Mouse (Mus musculus) C2C12 (cell line): ENCODE measurements around the gene Pole3. TPM values are rescaled to one million over a fixed set of nuclear protein-coding genes. Genes with fewer than 3 reads are reported as not detected.

Source experiments
- H3K27me3 ChIP-seq: one replicate; pipeline ENCODE4 v1.6.1; 2011; ENCODE audit not compliant: control insufficient read depth, insufficient read depth, insufficient read length
- H3K36me3 ChIP-seq: one replicate; pipeline ENCODE4 v1.6.1; 2011; ENCODE audit not compliant: control insufficient read depth, insufficient read depth
- H3K4me3 ChIP-seq: one replicate; pipeline ENCODE4 v1.5.1; 2011; ENCODE audit warnings: mild to moderate bottlenecking, control low read depth; ENCODE audit not compliant: poor library complexity, insufficient read depth, severe bottlenecking
- H3K79me2 ChIP-seq: one replicate; pipeline ENCODE4 v1.6.1; 2011; ENCODE audit not compliant: control insufficient read depth, insufficient read depth
- H3K79me3 ChIP-seq: one replicate; pipeline ENCODE4 v1.6.1; 2011; ENCODE audit warnings: low read depth, control low read depth
- H3ac ChIP-seq: one replicate; pipeline ENCODE3; 2011; ENCODE audit warnings: low read depth; ENCODE audit not compliant: control insufficient read depth, insufficient read length
- CEBPB ChIP-seq: IDR thresholded peaks from one replicate; pipeline ENCODE4 v1.6.1; 2011; ENCODE audit warnings: low read depth, mild to moderate bottlenecking, control low read depth, moderate library complexity
- CTCF ChIP-seq: IDR thresholded peaks from one replicate; pipeline ENCODE4 v1.5.1; 2011; ENCODE audit not compliant: control insufficient read depth, insufficient read depth, insufficient read length
- FOSL1 ChIP-seq: IDR thresholded peaks from one replicate; pipeline ENCODE4 v1.8.0; 2011; ENCODE audit warnings: mild to moderate bottlenecking, low read length; ENCODE audit not compliant: poor library complexity, insufficient read depth, severe bottlenecking
- MAX ChIP-seq: IDR thresholded peaks from one replicate; pipeline ENCODE4 v1.6.1; 2011; ENCODE audit warnings: mild to moderate bottlenecking, control low read depth
- MYOD1 ChIP-seq: IDR thresholded peaks from one replicate; pipeline ENCODE4 v1.6.1; 2011; ENCODE audit warnings: low read depth; ENCODE audit not compliant: control insufficient read depth, insufficient read length
- MYOG ChIP-seq: IDR thresholded peaks from one replicate; pipeline ENCODE4 v1.6.1; 2011; ENCODE audit not compliant: control insufficient read depth, insufficient read length; ENCODE audit errors: extremely low read depth
- USF1 ChIP-seq: IDR thresholded peaks from one replicate; pipeline ENCODE4 v1.6.1; 2011; ENCODE audit warnings: low read depth, mild to moderate bottlenecking, control low read depth, moderate library complexity
- polyA plus RNA-seq: library from polyadenylated mRNA; unstranded; fragments of >200 nt; fragmentation: generic; extraction: Trizol; gene quantifications from one replicate; pipeline ENCODE4 v1.2.1, GENCODE M21; 2012; ENCODE audit warnings: missing spikeins

The Pole3 gene
- polyA plus RNA-seq, 1 experiment = 55.7 TPM

DNA sequence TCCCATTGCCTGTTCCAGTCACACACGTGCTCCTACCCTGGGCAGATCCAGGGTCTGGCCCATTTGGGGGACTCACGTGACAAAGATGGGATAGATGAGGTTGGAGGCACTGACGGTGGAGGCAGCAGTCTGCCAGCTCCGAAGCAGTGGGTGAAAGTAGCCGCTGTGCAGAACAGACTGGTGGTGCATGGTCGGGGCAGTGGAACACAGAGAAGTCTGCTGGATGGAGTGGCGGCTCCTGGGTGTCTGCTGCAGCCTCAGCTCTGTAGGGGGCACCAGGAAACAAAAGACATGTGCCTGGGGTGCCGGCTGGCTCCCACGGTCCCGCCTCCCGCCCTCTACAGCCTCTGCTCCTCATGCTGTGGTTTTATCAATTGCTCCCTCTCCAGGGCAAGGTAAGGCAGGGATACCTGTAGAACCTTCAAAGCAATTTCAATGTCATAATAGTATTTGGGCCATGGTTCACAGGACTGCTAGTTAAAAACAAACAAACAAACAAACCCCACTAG lies 10.8 kb downstream of the Pole3 start:
- Histone ChIP-seq H3K27me3 (no peaks in the 10 kb centered on the region), H3ac (no peak overlapping the region), H3K36me3 (peaks cover 51% of the 10 kb centered on the region), H3K79me3 (no peaks in the 10 kb centered on the region), H3K79me2 (peaks cover 19% of the 10 kb centered on the region), H3K4me3 (no peak overlapping the region)
- TF ChIP-seq MYOG = no peak
- TF ChIP-seq USF1 = no peak
- no peak for TF ChIP-seq FOSL1
- TF ChIP-seq MYOD1 = no peak
- no peak for TF ChIP-seq CTCF
- TF ChIP-seq CEBPB = no peak
- TF ChIP-seq MAX = no peak

DNA sequence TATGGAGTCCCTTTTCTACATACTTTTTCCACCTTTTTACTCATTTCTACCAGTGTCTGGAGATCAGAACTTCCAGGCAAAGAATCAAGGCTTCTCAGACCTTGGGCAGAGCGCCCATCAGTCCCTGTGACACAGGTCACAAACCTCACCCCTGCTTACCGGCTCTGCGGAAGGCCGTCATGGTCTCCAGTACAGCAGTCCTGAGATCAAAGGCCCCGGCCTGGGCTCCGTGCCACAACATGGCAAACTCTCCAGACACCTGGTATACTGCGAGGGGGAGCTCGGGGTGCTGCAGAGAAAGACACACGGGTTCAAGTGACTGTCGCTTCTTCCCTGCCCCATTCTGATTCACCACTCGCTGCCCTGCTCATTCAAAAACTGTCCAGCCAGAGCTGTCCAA lies 14.9 kb downstream of the Pole3 start:
- TF ChIP-seq USF1 = no peak
- TF ChIP-seq CEBPB = no peak
- TF ChIP-seq MYOG = no peak
- no peak overlapping the region for H3ac ChIP-seq
- no peaks in the 10 kb centered on the region for H3K79me3 ChIP-seq
- no peak overlapping the region for H3K4me3 ChIP-seq
- H3K79me2 ChIP-seq = no peaks in the 10 kb centered on the region
- no peaks in the 10 kb centered on the region for H3K27me3 ChIP-seq
- peaks cover 71% of the 10 kb centered on the region for H3K36me3 ChIP-seq

DNA sequence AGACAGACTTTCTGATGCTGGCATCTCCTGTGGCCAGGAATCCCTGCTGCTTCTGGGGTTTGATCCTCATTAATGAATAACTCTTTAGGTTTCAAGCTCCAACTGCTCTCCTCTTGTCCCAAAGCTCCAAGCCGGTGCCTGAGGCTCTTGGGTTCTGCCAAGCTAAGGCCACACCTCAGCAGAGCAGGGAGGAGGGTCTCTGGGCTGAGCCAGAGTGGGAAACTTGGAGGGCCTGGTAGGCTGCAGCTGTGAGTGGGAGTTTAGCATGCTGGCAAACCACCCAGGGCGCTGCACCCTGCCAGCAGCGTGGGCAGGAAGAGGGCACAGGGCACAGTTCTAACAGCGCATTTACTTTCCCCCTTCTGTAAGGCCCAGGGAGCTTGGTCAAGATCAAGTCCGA lies 16.0 kb downstream of the Pole3 start:
- H3K79me3 ChIP-seq = no peaks in the 10 kb centered on the region
- peaks cover 68% of the 10 kb centered on the region for H3K36me3 ChIP-seq
- no peak overlapping the region for H3K4me3 ChIP-seq
- no peaks in the 10 kb centered on the region for H3K79me2 ChIP-seq
- TF ChIP-seq MYOG = no peak
- H3K27me3 ChIP-seq = no peaks in the 10 kb centered on the region
- no peak overlapping the region for H3ac ChIP-seq

DNA sequence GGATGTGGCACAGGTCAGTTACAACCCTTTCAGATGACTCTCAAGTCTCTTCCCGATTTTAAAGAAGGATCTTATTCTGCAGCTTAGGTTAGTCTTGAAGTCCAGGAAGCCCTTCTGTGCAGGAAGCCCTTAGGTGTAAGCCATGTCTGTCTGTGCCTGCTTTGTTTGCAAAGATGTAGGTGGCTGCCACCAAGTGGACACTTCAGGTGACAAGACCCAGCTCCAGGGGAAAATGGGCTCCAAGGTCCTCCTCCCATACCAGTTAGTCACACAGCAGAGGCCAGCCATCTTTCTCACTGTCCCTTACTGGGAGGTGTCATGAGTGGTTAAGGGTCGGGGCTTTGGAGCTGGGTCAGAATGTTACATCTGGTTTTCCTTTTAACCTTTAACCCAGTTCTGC lies 18.1 kb downstream of the Pole3 start:
- Histone ChIP-seq H3ac (no peak overlapping the region), H3K27me3 (no peaks in the 10 kb centered on the region), H3K4me3 (no peak overlapping the region), H3K79me2 (no peaks in the 10 kb centered on the region), H3K36me3 (peaks cover 48% of the 10 kb centered on the region), H3K79me3 (no peaks in the 10 kb centered on the region)
- TF ChIP-seq USF1 = no peak
- TF ChIP-seq CTCF = peak; percentile 72

DNA sequence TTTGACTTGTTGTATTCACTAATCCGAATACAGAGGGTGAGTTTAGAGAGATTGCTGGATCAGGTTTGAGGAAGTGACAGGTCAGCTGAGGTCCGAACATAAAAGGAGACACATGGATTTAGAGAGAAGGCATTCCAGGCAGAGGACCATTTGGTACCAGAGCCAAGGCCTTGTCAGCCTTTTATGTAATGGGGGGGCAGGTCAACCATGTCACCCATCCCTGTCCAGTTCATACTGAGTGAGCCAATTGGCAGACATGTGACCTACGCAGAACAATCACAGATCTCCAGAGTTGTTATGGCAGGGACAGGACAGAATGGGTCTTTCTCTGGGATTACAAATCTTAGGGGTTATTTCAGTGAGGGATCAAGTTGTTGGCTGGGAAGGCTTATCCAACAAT lies 18.9 kb downstream of the Pole3 start:
- Histone ChIP-seq H3K27me3 (no peaks in the 10 kb centered on the region), H3K4me3 (no peak overlapping the region), H3ac (no peak overlapping the region), H3K36me3 (peaks cover 40% of the 10 kb centered on the region), H3K79me3 (no peaks in the 10 kb centered on the region), H3K79me2 (no peaks in the 10 kb centered on the region)
- TF ChIP-seq USF1 = peak; percentile 31
- no peak for TF ChIP-seq MAX
- TF ChIP-seq CTCF = no peak

DNA sequence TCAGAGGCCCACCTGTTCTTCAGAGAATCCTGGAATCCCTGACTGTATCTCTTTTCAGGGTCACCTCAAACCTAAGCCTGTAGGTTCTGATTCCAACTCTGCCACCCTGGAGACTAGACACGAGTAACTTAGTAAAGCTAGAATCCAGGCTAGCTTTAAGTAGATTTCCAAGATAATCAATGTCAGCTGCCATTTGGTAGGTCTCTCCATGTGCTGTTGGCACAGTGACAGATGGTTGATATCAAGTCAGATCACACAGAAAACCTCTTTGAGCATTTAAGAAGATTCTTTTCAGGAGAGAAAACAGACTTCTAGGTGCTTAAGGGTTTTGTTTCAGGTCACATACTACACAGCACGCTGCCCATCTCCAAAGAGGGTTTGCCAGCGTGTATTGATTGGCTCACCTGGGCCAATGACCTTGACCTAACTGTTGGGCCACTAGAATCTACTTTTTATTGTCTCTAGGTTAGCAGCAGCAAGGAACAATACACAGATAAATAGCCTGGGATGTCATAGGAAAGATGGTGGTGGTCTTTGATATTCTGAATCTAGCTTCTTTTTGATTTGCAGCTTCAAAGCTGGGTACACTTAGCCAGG lies 21.4 kb downstream of the Pole3 start, which contains the start of gene Hdhd3:
Hdhd3 (minus strand) TSS at position 94 of the 597 bp plus-strand sequence.
- Histone ChIP-seq H3K36me3 (peaks cover 22% of the 10 kb centered on the region), H3K27me3 (no peaks in the 10 kb centered on the region), H3K4me3 (peak within 1 kb of the TSS; percentile 91), H3K79me3 (no peaks in the 10 kb centered on the region), H3K79me2 (no peaks in the 10 kb centered on the region), H3ac (peak within 1 kb of the TSS; percentile 81)
- TF ChIP-seq MYOG = no peak
- no peak for TF ChIP-seq FOSL1
- no peak for TF ChIP-seq CEBPB
- TF ChIP-seq CTCF = no peak
- TF ChIP-seq MYOD1 = no peak
- no peak for TF ChIP-seq USF1
- no peak for TF ChIP-seq MAX

DNA sequence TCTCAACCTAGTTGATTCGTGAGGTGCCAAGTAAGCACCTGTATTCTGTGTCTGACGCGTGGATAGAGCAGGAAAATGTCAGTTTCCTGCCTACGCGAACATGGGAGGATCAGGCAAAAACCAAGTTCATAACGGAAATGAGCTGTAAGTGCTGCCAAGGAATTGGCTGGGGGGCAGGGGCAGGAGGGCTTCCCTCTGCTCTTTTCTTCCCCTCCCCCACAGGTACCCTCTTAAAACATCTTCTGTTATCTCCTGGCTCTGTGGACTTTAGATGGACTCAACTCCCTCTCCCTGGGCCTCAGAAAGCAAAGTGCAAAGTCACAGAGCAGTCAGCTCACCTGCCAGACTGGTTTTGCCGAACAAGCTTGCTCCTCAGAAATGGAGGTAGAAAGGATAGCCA lies 21.9 kb downstream of the Pole3 start:
- H3ac ChIP-seq = no peak overlapping the region
- H3K27me3 ChIP-seq = no peaks in the 10 kb centered on the region
- no peaks in the 10 kb centered on the region for H3K79me2 ChIP-seq
- no peaks in the 10 kb centered on the region for H3K79me3 ChIP-seq
- TF ChIP-seq MAX (no peak), CEBPB (no peak), MYOG (no peak), CTCF (no peak), FOSL1 (no peak), MYOD1 (no peak), USF1 (no peak)
- peaks cover 17% of the 10 kb centered on the region for H3K36me3 ChIP-seq
- H3K4me3 ChIP-seq = no peak overlapping the region
